Mouse (Mus musculus): ENCODE measurements at regions not wholly inside any gene's neighbourhood (a gene's known extent, or its start where the extent isn't known, plus 50 kb on each side); places are given as distances from the start of the nearest gene placed in this dataset.

- TF ChIP-seq GATA1 (IDR thresholded peaks at IDR 0.05; ENCODE audit: low read length), result no peak
These were observed 229.9 kb downstream of the Pik3r1 start for GRCm38 (mm10) chr13:101538110-101538509.

GRCm38 (mm10) chr13:101536019-101536418 lies 232.0 kb downstream of the Pik3r1 start:
- TF ChIP-seq GATA1 (IDR thresholded peaks at IDR 0.05; ENCODE audit: low read length), result no peak

GRCm38 (mm10) chr13:101535331-101535866 lies 232.6 kb downstream of the Pik3r1 start:
- no peak for TF ChIP-seq GATA1 (IDR thresholded peaks at IDR 0.05; ENCODE audit: low read length)

- TF ChIP-seq GATA1 (IDR thresholded peaks at IDR 0.05; ENCODE audit: low read length), result no peak
These were observed 233.5 kb downstream of the Pik3r1 start for GRCm38 (mm10) chr13:101534490-101534889.

- TF ChIP-seq GATA1 (IDR thresholded peaks at IDR 0.05; ENCODE audit: low read length), result no peak
These were observed 235.1 kb downstream of the Pik3r1 start for GRCm38 (mm10) chr13:101532913-101533312.

- TF ChIP-seq GATA1 (IDR thresholded peaks at IDR 0.05; ENCODE audit: low read length), result no peak
These were observed 240.3 kb downstream of the Pik3r1 start for GRCm38 (mm10) chr13:101527691-101528090.

- TF ChIP-seq GATA1 (IDR thresholded peaks at IDR 0.05; ENCODE audit: low read length), result no peak
These were observed 243.2 kb downstream of the Pik3r1 start for GRCm38 (mm10) chr13:101524781-101525180.

- no peak for TF ChIP-seq GATA1 (IDR thresholded peaks at IDR 0.05; ENCODE audit: low read length)
These were observed 243.8 kb downstream of the Pik3r1 start for GRCm38 (mm10) chr13:101524223-101524622.

GRCm38 (mm10) chr13:101523492-101523891 lies 244.5 kb downstream of the Pik3r1 start:
- TF ChIP-seq GATA1 (IDR thresholded peaks at IDR 0.05; ENCODE audit: low read length), result no peak

- TF ChIP-seq GATA1 (IDR thresholded peaks at IDR 0.05; ENCODE audit: low read length), result no peak
These were observed 245.4 kb downstream of the Pik3r1 start for GRCm38 (mm10) chr13:101522597-101522996.

GRCm38 (mm10) chr13:101513354-101513753 lies 254.7 kb downstream of the Pik3r1 start:
- TF ChIP-seq GATA1 (IDR thresholded peaks at IDR 0.05; ENCODE audit: low read length), result no peak

- TF ChIP-seq GATA1 (IDR thresholded peaks at IDR 0.05; ENCODE audit: low read length), result no peak
These were observed 258.1 kb downstream of the Pik3r1 start for GRCm38 (mm10) chr13:101509946-101510345.

GRCm38 (mm10) chr13:101508331-101508730 lies 259.7 kb downstream of the Pik3r1 start:
- no peak for TF ChIP-seq GATA1 (IDR thresholded peaks at IDR 0.05; ENCODE audit: low read length)

- TF ChIP-seq GATA1 (IDR thresholded peaks at IDR 0.05; ENCODE audit: low read length), result no peak
These were observed 261.3 kb downstream of the Pik3r1 start for GRCm38 (mm10) chr13:101506696-101507095.

GRCm38 (mm10) chr13:101505054-101505453 lies 263.0 kb downstream of the Pik3r1 start:
- TF ChIP-seq GATA1 (IDR thresholded peaks at IDR 0.05; ENCODE audit: low read length), result no peak

- TF ChIP-seq GATA1 (IDR thresholded peaks at IDR 0.05; ENCODE audit: low read length), result no peak
These were observed 263.8 kb downstream of the Pik3r1 start for GRCm38 (mm10) chr13:101504241-101504640.

GRCm38 (mm10) chr13:101501845-101502284 lies 266.2 kb downstream of the Pik3r1 start:
- no peak for TF ChIP-seq GATA1 (IDR thresholded peaks at IDR 0.05; ENCODE audit: low read length)

GRCm38 (mm10) chr13:101501061-101501460 lies 267.0 kb downstream of the Pik3r1 start:
- no peak for TF ChIP-seq GATA1 (IDR thresholded peaks at IDR 0.05; ENCODE audit: low read length)

Measured in G1E-ER4 (cell line).